Mouse (Mus musculus) ES-E14 (cell line): ENCODE data around the gene Exoc6. TPM values are rescaled to one million over a fixed set of nuclear protein-coding genes. Genes with fewer than 3 reads are reported as not detected.

Experiments
- DNase-seq: peaks from one replicate; pipeline ENCODE4 v3.0.0-alpha.2; 2013; ENCODE audit warnings: low read depth, low spot score
- H3K27ac ChIP-seq: 2 replicates; pipeline ENCODE4 v1.5.1; 2012; ENCODE audit warnings: low read depth, mild to moderate bottlenecking, low read length, moderate library complexity, mixed read lengths; ENCODE audit not compliant: poor library complexity, insufficient read depth, severe bottlenecking
- H3K36me3 ChIP-seq: 2 replicates; pipeline ENCODE4 v1.6.1; 2012; ENCODE audit warnings: mild to moderate bottlenecking, low read length, moderate library complexity, mixed read lengths; ENCODE audit not compliant: control insufficient read depth, poor library complexity, insufficient read depth, severe bottlenecking
- H3K4me1 ChIP-seq, 2 experiments: fragments of 150-350 bp in 1 of 2; sonication (generic) in 1 of 2; 2 replicates each; pipeline ENCODE4 v1.6.1; 2012; ENCODE audit warnings: low read length in 2 of 2, mild to moderate bottlenecking in 1 of 2, mixed read lengths in 1 of 2; ENCODE audit not compliant: control insufficient read depth in 2 of 2, insufficient read depth in 2 of 2, poor library complexity in 1 of 2
- H3K4me3 ChIP-seq, 2 experiments: fragments of 150-350 bp in 1 of 2; sonication (generic) in 1 of 2; 2 replicates each; pipeline ENCODE4 v1.5.1; 2012; ENCODE audit warnings: low read length in 2 of 2, low read depth in 1 of 2, mild to moderate bottlenecking in 1 of 2, mixed read lengths in 1 of 2; ENCODE audit not compliant: insufficient read depth in 1 of 2, poor library complexity in 1 of 2, severe bottlenecking in 1 of 2
- H3K9ac ChIP-seq: 2 replicates; pipeline ENCODE4 v1.6.1; 2012; ENCODE audit warnings: low read depth, mild to moderate bottlenecking, low read length, mixed read lengths; ENCODE audit not compliant: poor library complexity, insufficient read depth, severe bottlenecking
- H3K9me3 ChIP-seq: fragments of 150-350 bp; sonication (generic); 2 replicates; pipeline ENCODE4 v1.6.1; 2012; ENCODE audit warnings: low read depth, mild to moderate bottlenecking, low read length; ENCODE audit not compliant: control insufficient read depth, insufficient read depth
- CHD2 ChIP-seq: IDR thresholded peaks from 2 replicates; pipeline ENCODE4 v1.6.1; 2014; ENCODE audit warnings: mild to moderate bottlenecking, low read depth, low read length, inconsistent platforms
- HCFC1 ChIP-seq: IDR thresholded peaks from 2 replicates; pipeline ENCODE4 v1.6.1; 2012; ENCODE audit warnings: low read length, inconsistent platforms, borderline replicate concordance; ENCODE audit not compliant: insufficient read depth
- MAFK ChIP-seq: IDR thresholded peaks from 2 replicates; pipeline ENCODE4 v1.6.1; 2014; ENCODE audit warnings: mild to moderate bottlenecking, low read depth, low read length, inconsistent platforms; ENCODE audit not compliant: insufficient read depth
- ZC3H11A ChIP-seq: IDR thresholded peaks from 2 replicates; pipeline ENCODE4 v1.6.1; 2012; ENCODE audit warnings: low read depth, mild to moderate bottlenecking, inconsistent platforms, low read length, borderline replicate concordance
- ZNF384 ChIP-seq: IDR thresholded peaks from 2 replicates; pipeline ENCODE4 v1.6.1; 2012; ENCODE audit warnings: low read depth, low read length, inconsistent platforms
- in situ Hi-C, 2 experiments: fragments of 600-800 bp; cut with MboI; formaldehyde crosslinking; loops; one replicate each; pipeline ENCODE4 v1.15.1; 2025; ENCODE audit warnings: low sequenced_read_pairs in 2 of 2, inconsistent platforms in 1 of 2; ENCODE audit not compliant: unreplicated experiment in 2 of 2
- total RNA-seq: library from RNA; depleted of rRNA; stranded (reverse); fragments of 300-350 nt; gene quantifications from 2 replicates; pipeline ENCODE4 v1.2.3, GENCODE M21; 2012

Exoc6 gene
- total RNA-seq, 1 experiment, result 10.1 TPM

GRCm38 (mm10) chr19:37543537-37544326 is 6.5 kb upstream of the Exoc6 start:
- H3K4me1 ChIP-seq, result peaks cover 3 to 6% of the 10 kb centered on the region in 2 experiments; a peak in 2 of 4 replicates
- no peak overlapping the region; a peak in 1 of 4 replicates for H3K4me3 ChIP-seq
- 0 out of 2 replicates have a peak, but pooled peaks have one; percentile 32 for TF ChIP-seq ZC3H11A
- no peak for TF ChIP-seq ZNF384
- no peak for TF ChIP-seq MAFK
- no peak for TF ChIP-seq CHD2
- no peak overlapping the region; the same call in 1 of the 2 replicates for H3K9ac ChIP-seq
- no peak for DNase-seq
- in situ Hi-C loops, result no loop called here
- H3K9me3 ChIP-seq, result no peaks in the 10 kb centered on the region
- no peaks in the 10 kb centered on the region for H3K36me3 ChIP-seq
- no peak overlapping the region for H3K27ac ChIP-seq

- Histone ChIP-seq H3K9ac (no peak overlapping the region), H3K36me3 (no peaks in the 10 kb centered on the region), H3K27ac (no peak overlapping the region), H3K4me1 (peaks cover 3 to 6% of the 10 kb centered on the region in 2 experiments; a peak in 2 of 4 replicates), H3K4me3 (no peak overlapping the region), H3K9me3 (no peaks in the 10 kb centered on the region)
- in situ Hi-C loops, result no loop called here
- TF ChIP-seq HCFC1, result no peak
- TF ChIP-seq ZC3H11A, result no peak
- no peak for TF ChIP-seq MAFK
- TF ChIP-seq CHD2, result no peak
- TF ChIP-seq ZNF384, result no peak
- no peak for DNase-seq
Observed at GRCm38 (mm10) chr19:37544476-37544875, 5.7 kb upstream of the Exoc6 start.

GRCm38 (mm10) chr19:37545231-37545630 is 5.0 kb upstream of the Exoc6 start:
- Histone ChIP-seq H3K27ac (no peak overlapping the region), H3K9ac (no peak overlapping the region), H3K4me1 (0 out of 4 replicates have a peak, but pooled peaks cover 0 to 2% of the 10 kb centered on the region in 2 experiments), H3K9me3 (no peaks in the 10 kb centered on the region), H3K4me3 (no peak overlapping the region), H3K36me3 (no peaks in the 10 kb centered on the region)
- TF ChIP-seq CHD2, result no peak
- no peak for TF ChIP-seq HCFC1
- TF ChIP-seq ZNF384, result no peak
- no peak for TF ChIP-seq MAFK
- no peak for TF ChIP-seq ZC3H11A
- DNase-seq, result no peak
- in situ Hi-C loops, result no loop called here

- no peak for DNase-seq
- no peak overlapping the region for H3K4me3 ChIP-seq
- no peaks in the 10 kb centered on the region for H3K9me3 ChIP-seq
- H3K36me3 ChIP-seq, result no peaks in the 10 kb centered on the region
- H3K27ac ChIP-seq, result no peak overlapping the region
- in situ Hi-C loops, result no loop called here
- H3K9ac ChIP-seq, result no peak overlapping the region
- no peak for TF ChIP-seq CHD2
- no peak for TF ChIP-seq MAFK
- no peak for TF ChIP-seq ZNF384
- no peak for TF ChIP-seq ZC3H11A
- TF ChIP-seq HCFC1, result no peak
- H3K4me1 ChIP-seq, result 0 out of 4 replicates have a peak, but pooled peaks cover 0 to 2% of the 10 kb centered on the region in 2 experiments
Observed at GRCm38 (mm10) chr19:37545725-37546124, 4.5 kb upstream of the Exoc6 start.
